Mouse (Mus musculus): Measurements from ENCODE around the gene Pcna.

DNA sequence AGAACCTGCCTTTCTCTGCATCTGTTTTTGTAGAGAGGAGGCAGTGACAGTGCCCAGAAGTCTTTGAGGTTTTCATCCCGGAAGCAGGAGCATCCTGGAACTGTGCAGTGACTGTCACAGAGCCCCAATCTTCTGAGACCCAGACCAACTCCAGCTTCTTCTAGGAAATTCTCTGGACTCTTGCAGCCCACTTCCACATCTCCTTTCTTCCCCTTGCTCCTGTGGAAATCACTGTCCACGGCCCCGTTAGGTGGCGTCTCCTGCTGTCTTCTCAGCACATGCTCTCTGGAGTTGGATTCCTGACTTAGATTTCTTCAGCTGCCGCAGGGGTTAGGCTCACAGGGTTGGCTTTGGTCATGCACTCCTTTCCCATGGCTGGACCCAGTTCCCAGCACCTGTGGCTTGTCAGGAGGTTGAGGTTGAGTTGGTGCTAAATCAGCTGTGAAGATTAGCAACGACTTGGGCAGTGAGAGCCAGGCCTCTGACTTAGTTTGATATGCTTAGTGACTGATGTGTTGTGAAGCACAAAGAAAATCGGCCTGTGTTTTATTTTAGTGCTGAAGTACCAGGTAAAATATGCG is 25.2 kb upstream of the Pcna start:
- TF ChIP-seq POLR2A (IDR thresholded peaks at IDR 0.05; ENCODE audit: low read depth, low read length) (no peak), CTCF (IDR thresholded peaks at IDR 0.05; ENCODE audit: borderline replicate concordance, insufficient read depth, low read length) (no peak)

Data from embryonic fibroblast, embryonic 13.5 days (primary cell).